Mouse (Mus musculus): ENCODE results near the gene Lcat. TPM values are rescaled to one million over a fixed set of nuclear protein-coding genes. Genes with fewer than 3 reads are reported as not detected.

Lcat gene
- polyA plus RNA-seq, 1 experiment from 2014 or later: 5.0 TPM

Small RNA genes lying within 50 kb of the gene (microRNA-seq; reads per million reads assigned to microRNA genes)
- gene Mir7074: not detected

Other genes with a start within 250 kb of the Lcat start
- 47.9 and 54.0 TPM in 2 replicates for gene Acd, start 242.3 kb downstream of the Lcat start, polyA plus RNA-seq (2015; fragmentation: Nextera tagmentation; extraction: Ambion mirVana)
- 13.2 and 16.5 TPM in 2 replicates for gene Pard6a, start 242.2 kb downstream of the Lcat start, polyA plus RNA-seq (2015; fragmentation: Nextera tagmentation; extraction: Ambion mirVana)
- gene 4933405L10Rik, start 235.7 kb downstream of the Lcat start, polyA plus RNA-seq (2015; fragmentation: Nextera tagmentation; extraction: Ambion mirVana): not detected in 2 replicates
- gene Enkd1, start 235.2 kb downstream of the Lcat start, polyA plus RNA-seq (2015; fragmentation: Nextera tagmentation; extraction: Ambion mirVana): 13.8 and 14.9 TPM in 2 replicates
- 18.1 and 24.7 TPM in 2 replicates for gene Gfod2, start 184.7 kb downstream of the Lcat start, polyA plus RNA-seq (2015; fragmentation: Nextera tagmentation; extraction: Ambion mirVana)
- gene Ranbp10, start 116.0 kb downstream of the Lcat start, polyA plus RNA-seq (2015; fragmentation: Nextera tagmentation; extraction: Ambion mirVana): 13.7 and 14.1 TPM in 2 replicates
- gene Tsnaxip1, start 115.7 kb downstream of the Lcat start, polyA plus RNA-seq (2015; fragmentation: Nextera tagmentation; extraction: Ambion mirVana): 0.10 and 0.18 TPM in 2 replicates
- gene Cenpt, start 90.1 kb downstream of the Lcat start, polyA plus RNA-seq (2015; fragmentation: Nextera tagmentation; extraction: Ambion mirVana): 39.4 and 41.0 TPM in 2 replicates
- gene Thap11, start 88.2 kb downstream of the Lcat start, polyA plus RNA-seq (2015; fragmentation: Nextera tagmentation; extraction: Ambion mirVana): 49.3 and 54.5 TPM in 2 replicates
- 140 and 208 TPM in 2 replicates for gene Nutf2, start 82.8 kb downstream of the Lcat start, polyA plus RNA-seq (2015; fragmentation: Nextera tagmentation; extraction: Ambion mirVana)
- 41.8 and 46.4 TPM in 2 replicates for gene Edc4, start 62.5 kb downstream of the Lcat start, polyA plus RNA-seq (2015; fragmentation: Nextera tagmentation; extraction: Ambion mirVana)
- 0.55 TPM in 1 of 2 replicates, not detected in the other for gene Nrn1l, start 49.8 kb downstream of the Lcat start, polyA plus RNA-seq (2015; fragmentation: Nextera tagmentation; extraction: Ambion mirVana)
- 30.4 and 33.1 TPM in 2 replicates for gene Pskh1, start 42.9 kb downstream of the Lcat start, polyA plus RNA-seq (2015; fragmentation: Nextera tagmentation; extraction: Ambion mirVana)
- gene Ctrl, start 9.5 kb downstream of the Lcat start, polyA plus RNA-seq (2015; fragmentation: Nextera tagmentation; extraction: Ambion mirVana): 3.9 and 5.9 TPM in 2 replicates
- gene Psmb10, start 4.9 kb downstream of the Lcat start, polyA plus RNA-seq (2015; fragmentation: Nextera tagmentation; extraction: Ambion mirVana): 55.0 and 59.5 TPM in 2 replicates
- gene Slc12a4, start 22.7 kb upstream of the Lcat start, polyA plus RNA-seq (2015; fragmentation: Nextera tagmentation; extraction: Ambion mirVana): 35.4 and 44.9 TPM in 2 replicates
- gene Dpep3, start 36.0 kb upstream of the Lcat start, polyA plus RNA-seq (2015; fragmentation: Nextera tagmentation; extraction: Ambion mirVana): not detected in 2 replicates
- 18.3 and 18.5 TPM in 2 replicates for gene Dus2, start 48.0 kb upstream of the Lcat start, polyA plus RNA-seq (2015; fragmentation: Nextera tagmentation; extraction: Ambion mirVana)
- not detected in 2 replicates for gene Dpep2nb, start 62.6 kb upstream of the Lcat start, polyA plus RNA-seq (2015; fragmentation: Nextera tagmentation; extraction: Ambion mirVana)
- 14.8 and 16.5 TPM in 2 replicates for gene Ddx28, start 68.5 kb upstream of the Lcat start, polyA plus RNA-seq (2015; fragmentation: Nextera tagmentation; extraction: Ambion mirVana)
- 4.7 and 5.3 TPM in 2 replicates for gene Nfatc3, start 115.5 kb upstream of the Lcat start, polyA plus RNA-seq (2015; fragmentation: Nextera tagmentation; extraction: Ambion mirVana)
- 62.6 and 82.5 TPM in 2 replicates for gene Esrp2, start 193.6 kb upstream of the Lcat start, polyA plus RNA-seq (2015; fragmentation: Nextera tagmentation; extraction: Ambion mirVana)
- 13.7 and 14.9 TPM in 2 replicates for gene Pla2g15, start 207.0 kb upstream of the Lcat start, polyA plus RNA-seq (2015; fragmentation: Nextera tagmentation; extraction: Ambion mirVana)
- 28.7 and 33.2 TPM in 2 replicates for gene Slc7a6, start 225.5 kb upstream of the Lcat start, polyA plus RNA-seq (2015; fragmentation: Nextera tagmentation; extraction: Ambion mirVana)

Measured in stomach, embryonic 16.5 days (tissue).